Mouse (Mus musculus) liver, embryonic 14.5 days (tissue): ENCODE results near the gene Rapgef1.

ENCODE experiments used
- CTCF ChIP-seq: IDR thresholded peaks from 2 replicates; pipeline ENCODE4 v1.5.1; 2016; ENCODE audit warnings: antibody characterized with exemption, low read depth, control low read depth
- EP300 ChIP-seq: IDR thresholded peaks from 2 replicates; pipeline ENCODE4 v1.6.1; 2016; ENCODE audit warnings: antibody characterized with exemption, low read depth

DNA sequence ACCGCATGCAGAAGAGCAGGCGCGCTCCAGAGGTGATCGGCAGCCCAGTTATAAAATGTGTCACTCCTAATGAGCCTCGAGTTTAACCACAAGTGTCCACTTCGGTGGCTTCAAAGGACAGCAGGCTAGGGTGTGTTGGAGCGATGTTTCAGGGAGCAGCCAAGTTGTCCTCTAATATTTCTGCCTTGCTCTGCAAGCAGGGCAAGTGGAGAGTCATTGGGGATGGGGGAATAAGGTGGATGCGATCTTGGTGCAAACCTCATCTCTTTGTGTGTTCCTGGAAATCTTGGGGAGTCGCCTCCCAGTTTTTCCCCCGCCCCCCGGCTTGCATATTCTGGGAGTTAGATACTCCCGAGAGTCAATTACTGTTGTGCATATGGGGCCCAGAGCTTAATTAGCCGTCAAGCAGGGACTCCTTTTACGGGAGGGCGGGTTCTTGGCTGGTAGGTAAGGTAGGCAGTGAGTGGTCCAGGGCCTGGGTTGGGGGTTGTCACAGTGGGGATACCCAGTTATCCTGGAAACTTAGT, 844 bp downstream of the Rapgef1 start:
- no peak for TF ChIP-seq CTCF
- no peak for TF ChIP-seq EP300
